Mouse (Mus musculus) lung, postnatal 10 days (tissue): ENCODE data around the gene Arl9.
"Not testable (repeated sequence)": the region's sequence is repeated elsewhere in the genome, so short reads cannot be mapped to it uniquely, and the experiment has no call there.

ENCODE experiments used
- DNase-seq: peaks from one replicate; pipeline ENCODE4 v3.0.0; 2021

Gene Arl9

GRCm38 (mm10) chr5:77004051-77004821, at the start of gene Arl9:
TSS of gene Arl9 (plus strand) at chr5:77004055.
- no peak for DNase-seq

- no peak for DNase-seq
These were observed 49.5 kb upstream of the Arl9 start for GRCm38 (mm10) chr5:76954271-76954900.

GRCm38 (mm10) chr5:76955474-76955873, 48.4 kb upstream of the Arl9 start:
- DNase-seq = no peak

- DNase-seq = no peak
These were observed 45.9 kb upstream of the Arl9 start for GRCm38 (mm10) chr5:76957954-76958353.

- DNase-seq = no peak
These were observed 44.3 kb upstream of the Arl9 start for GRCm38 (mm10) chr5:76959587-76959986.

GRCm38 (mm10) chr5:76962545-76962944, 41.3 kb upstream of the Arl9 start:
- no peak for DNase-seq

- DNase-seq = no peak
These were observed 39.2 kb upstream of the Arl9 start for GRCm38 (mm10) chr5:76964651-76965050.

GRCm38 (mm10) chr5:76969250-76969649, 34.6 kb upstream of the Arl9 start:
- DNase-seq = no peak

- DNase-seq = not testable (repeated sequence)
These were observed 32.7 kb upstream of the Arl9 start for GRCm38 (mm10) chr5:76971115-76971514.

GRCm38 (mm10) chr5:76973488-76973887, 30.4 kb upstream of the Arl9 start:
- no peak for DNase-seq

- no peak for DNase-seq
These were observed 29.7 kb upstream of the Arl9 start for GRCm38 (mm10) chr5:76974207-76974553.

GRCm38 (mm10) chr5:76974554-76975285, 29.1 kb upstream of the Arl9 start, which contains the start of gene Srp72:
TSS of gene Srp72 (plus strand) at chr5:76974683.
- DNase-seq = peak; percentile 91

- no peak for DNase-seq
These were observed 28.1 kb upstream of the Arl9 start for GRCm38 (mm10) chr5:76975736-76976135.

- no peak for DNase-seq
These were observed 19.8 kb upstream of the Arl9 start for GRCm38 (mm10) chr5:76984015-76984414.

- DNase-seq = no peak
These were observed 13.1 kb upstream of the Arl9 start for GRCm38 (mm10) chr5:76990789-76991188.

GRCm38 (mm10) chr5:76993174-76993814, 10.6 kb upstream of the Arl9 start:
- DNase-seq = no peak

- no peak for DNase-seq
These were observed 5.4 kb upstream of the Arl9 start for GRCm38 (mm10) chr5:76998416-76998815.

- no peak for DNase-seq
These were observed 2.7 kb upstream of the Arl9 start for GRCm38 (mm10) chr5:77001192-77001591.

GRCm38 (mm10) chr5:77010352-77010751, 6.5 kb downstream of the Arl9 start:
- DNase-seq = no peak

GRCm38 (mm10) chr5:77011082-77011481, 7.2 kb downstream of the Arl9 start:
- DNase-seq = no peak

- DNase-seq = no peak
These were observed 9.3 kb downstream of the Arl9 start for GRCm38 (mm10) chr5:77013171-77013570.

GRCm38 (mm10) chr5:77015544-77016482, 12.0 kb downstream of the Arl9 start, which contains the start of gene Thegl:
TSS of gene Thegl (plus strand) at chr5:77016023.
- DNase-seq = peak; percentile 86
